Mouse (Mus musculus) left cerebral cortex, postnatal 25 days (tissue): Measurements from ENCODE around the gene Fstl3. TPM values are rescaled to one million over a fixed set of nuclear protein-coding genes. Genes with fewer than 3 reads are reported as not detected.

Experiments used
- DNase-seq, 2 experiments: peaks; one replicate each; pipeline ENCODE4 v3.0.0; 2022; ENCODE audit warnings: low spot score in 2 of 2, mixed read lengths in 1 of 2
- intact Hi-C: fragments of 180-260 bp; cut with DNase I; formaldehyde crosslinking; loops from one replicate; pipeline ENCODE4 v1.15.1; 2025
- total RNA-seq, 2 experiments: library from RNA; stranded (reverse); gene quantifications; 2 replicates each; pipeline ENCODE4 v1.2.3; 2021

The Fstl3 gene
- total RNA-seq, 2 experiments from 2014 or later: 2.2 to 2.4 TPM

- intact Hi-C loops: no loop called here
- no peak for DNase-seq
Measured at GRCm38 (mm10) chr10:79781956-79782355, 4.9 kb downstream of the Fstl3 start.

- intact Hi-C loops: no loop called here
- DNase-seq: no peak
Measured at GRCm38 (mm10) chr10:79783050-79783449, 6.0 kb downstream of the Fstl3 start.

- DNase-seq: peak in 1 of 2 experiments; percentile 61
- intact Hi-C loops: no loop called here
Measured at GRCm38 (mm10) chr10:79783920-79784800, 7.1 kb downstream of the Fstl3 start.

GRCm38 (mm10) chr10:79788386-79789158 is 11.5 kb downstream of the Fstl3 start:
- intact Hi-C loops: loop anchor here (5.0 kb wide), 1 partner anchor 91 kb away; no protein-coding TSS in a partner anchor
- DNase-seq: peak; percentile 66 to 74

GRCm38 (mm10) chr10:79789581-79789980 is 12.5 kb downstream of the Fstl3 start:
- intact Hi-C loops: loop anchor here (5.0 kb wide), 1 partner anchor 92 kb away; no protein-coding TSS in a partner anchor
- DNase-seq: no peak

- no peak for DNase-seq
- intact Hi-C loops: no loop called here
Measured at GRCm38 (mm10) chr10:79790861-79791260, 13.8 kb downstream of the Fstl3 start, which contains the start of gene Prss57. TSS of gene Prss57 (minus strand) at chr10:79790961.

GRCm38 (mm10) chr10:79792339-79793040 is 15.4 kb downstream of the Fstl3 start:
- intact Hi-C loops: loop anchor here (1.0 kb wide), 1 partner anchor 20 kb away; no protein-coding TSS in a partner anchor
- DNase-seq: no peak

- peak; percentile 80 to 87 for DNase-seq
- intact Hi-C loops: loop anchor here (1.0 kb wide), 1 partner anchor 19 kb away; no protein-coding TSS in a partner anchor
Measured at GRCm38 (mm10) chr10:79793051-79793737, 16.1 kb downstream of the Fstl3 start, which contains the start of gene Palm. TSS of gene Palm (plus strand) at chr10:79793572.

GRCm38 (mm10) chr10:79793738-79794490 is 16.8 kb downstream of the Fstl3 start:
- intact Hi-C loops: loop anchor here (1.0 kb wide), 1 partner anchor 18 kb away; no protein-coding TSS in a partner anchor
- peak; percentile 59 to 87 for DNase-seq

- intact Hi-C loops: no loop called here
Measured at GRCm38 (mm10) chr10:79794491-79794931, 17.4 kb downstream of the Fstl3 start.

GRCm38 (mm10) chr10:79795905-79796304 is 18.8 kb downstream of the Fstl3 start:
- intact Hi-C loops: no loop called here
- no peak for DNase-seq

More at GRCm38 (mm10) chr10:79794491-79794931, 17.4 kb downstream of the Fstl3 start:
- DNase-seq: peak; percentile 33 to 38

GRCm38 (mm10) chr10:79797326-79797725 is 20.3 kb downstream of the Fstl3 start:
- no peak for DNase-seq
- intact Hi-C loops: no loop called here

- intact Hi-C loops: no loop called here
- no peak for DNase-seq
Measured at GRCm38 (mm10) chr10:79798289-79798928, 21.3 kb downstream of the Fstl3 start.

GRCm38 (mm10) chr10:79800508-79800907 is 23.4 kb downstream of the Fstl3 start:
- no peak for DNase-seq
- intact Hi-C loops: no loop called here

- intact Hi-C loops: no loop called here
Measured at GRCm38 (mm10) chr10:79801837-79802236, 24.8 kb downstream of the Fstl3 start.

GRCm38 (mm10) chr10:79802331-79802971 is 25.4 kb downstream of the Fstl3 start:
- peak; percentile 53 to 83 for DNase-seq
- intact Hi-C loops: no loop called here

More at GRCm38 (mm10) chr10:79801837-79802236, 24.8 kb downstream of the Fstl3 start:
- DNase-seq: no peak

GRCm38 (mm10) chr10:79803716-79804323 is 26.7 kb downstream of the Fstl3 start:
- intact Hi-C loops: no loop called here
- peak; percentile 95 to 98 for DNase-seq
